Mouse (Mus musculus) ES-E14 (cell line): ENCODE data around the gene Itpr2. TPM values are rescaled to one million over a fixed set of nuclear protein-coding genes. Genes with fewer than 3 reads are reported as not detected.

Experiments used
- DNase-seq: peaks from one replicate; pipeline ENCODE4 v3.0.0-alpha.2; 2013; ENCODE audit warnings: low read depth, low spot score
- H3K27ac ChIP-seq: 2 replicates; pipeline ENCODE4 v1.5.1; 2012; ENCODE audit warnings: low read depth, mild to moderate bottlenecking, low read length, moderate library complexity, mixed read lengths; ENCODE audit not compliant: poor library complexity, insufficient read depth, severe bottlenecking
- H3K36me3 ChIP-seq: 2 replicates; pipeline ENCODE4 v1.6.1; 2012; ENCODE audit warnings: mild to moderate bottlenecking, low read length, moderate library complexity, mixed read lengths; ENCODE audit not compliant: control insufficient read depth, poor library complexity, insufficient read depth, severe bottlenecking
- H3K4me1 ChIP-seq, 2 experiments: fragments of 150-350 bp in 1 of 2; sonication (generic) in 1 of 2; 2 replicates each; pipeline ENCODE4 v1.6.1; 2012; ENCODE audit warnings: low read length in 2 of 2, mild to moderate bottlenecking in 1 of 2, mixed read lengths in 1 of 2; ENCODE audit not compliant: control insufficient read depth in 2 of 2, insufficient read depth in 2 of 2, poor library complexity in 1 of 2
- H3K4me3 ChIP-seq, 2 experiments: fragments of 150-350 bp in 1 of 2; sonication (generic) in 1 of 2; 2 replicates each; pipeline ENCODE4 v1.5.1; 2012; ENCODE audit warnings: low read length in 2 of 2, low read depth in 1 of 2, mild to moderate bottlenecking in 1 of 2, mixed read lengths in 1 of 2; ENCODE audit not compliant: insufficient read depth in 1 of 2, poor library complexity in 1 of 2, severe bottlenecking in 1 of 2
- H3K9ac ChIP-seq: 2 replicates; pipeline ENCODE4 v1.6.1; 2012; ENCODE audit warnings: low read depth, mild to moderate bottlenecking, low read length, mixed read lengths; ENCODE audit not compliant: poor library complexity, insufficient read depth, severe bottlenecking
- H3K9me3 ChIP-seq: fragments of 150-350 bp; sonication (generic); 2 replicates; pipeline ENCODE4 v1.6.1; 2012; ENCODE audit warnings: low read depth, mild to moderate bottlenecking, low read length; ENCODE audit not compliant: control insufficient read depth, insufficient read depth
- CHD2 ChIP-seq: IDR thresholded peaks from 2 replicates; pipeline ENCODE4 v1.6.1; 2014; ENCODE audit warnings: mild to moderate bottlenecking, low read depth, low read length, inconsistent platforms
- HCFC1 ChIP-seq: IDR thresholded peaks from 2 replicates; pipeline ENCODE4 v1.6.1; 2012; ENCODE audit warnings: low read length, inconsistent platforms, borderline replicate concordance; ENCODE audit not compliant: insufficient read depth
- MAFK ChIP-seq: IDR thresholded peaks from 2 replicates; pipeline ENCODE4 v1.6.1; 2014; ENCODE audit warnings: mild to moderate bottlenecking, low read depth, low read length, inconsistent platforms; ENCODE audit not compliant: insufficient read depth
- ZC3H11A ChIP-seq: IDR thresholded peaks from 2 replicates; pipeline ENCODE4 v1.6.1; 2012; ENCODE audit warnings: low read depth, mild to moderate bottlenecking, inconsistent platforms, low read length, borderline replicate concordance
- ZNF384 ChIP-seq: IDR thresholded peaks from 2 replicates; pipeline ENCODE4 v1.6.1; 2012; ENCODE audit warnings: low read depth, low read length, inconsistent platforms
- in situ Hi-C, 2 experiments: fragments of 600-800 bp; cut with MboI; formaldehyde crosslinking; loops; one replicate each; pipeline ENCODE4 v1.15.1; 2025; ENCODE audit warnings: low sequenced_read_pairs in 2 of 2, inconsistent platforms in 1 of 2; ENCODE audit not compliant: unreplicated experiment in 2 of 2
- total RNA-seq: library from RNA; depleted of rRNA; stranded (reverse); fragments of 300-350 nt; gene quantifications from 2 replicates; pipeline ENCODE4 v1.2.3, GENCODE M21; 2012

Gene Itpr2
- total RNA-seq, 1 experiment: 1.5 TPM

DNA sequence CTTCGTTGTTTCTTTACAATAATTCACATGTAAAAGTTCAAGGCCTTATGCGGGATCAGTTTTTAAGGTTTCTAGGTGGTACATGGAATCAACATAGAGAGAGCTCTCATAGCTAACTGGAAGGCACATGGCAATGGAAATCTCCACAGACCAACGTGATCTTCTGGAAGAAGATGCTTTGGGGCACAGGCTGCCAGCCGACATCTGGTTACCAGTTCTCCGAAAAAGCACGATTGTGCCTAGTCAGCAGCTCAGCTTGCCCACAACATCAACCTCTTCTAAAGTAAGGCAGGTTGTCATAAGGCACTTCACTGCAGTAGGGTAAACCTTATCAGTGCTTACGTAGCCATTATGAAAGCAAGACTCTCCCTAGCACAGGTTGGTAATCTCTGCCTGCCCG is 175.4 kb downstream of the Itpr2 start:
- TF ChIP-seq ZNF384 (no peak), CHD2 (no peak), MAFK (no peak), HCFC1 (no peak), ZC3H11A (no peak)
- no peak overlapping the region for H3K4me3 ChIP-seq
- DNase-seq: no peak
- H3K4me1 ChIP-seq: peaks cover 0 to 2% of the 10 kb centered on the region in 2 experiments; a peak in 1 of 4 replicates
- no peaks in the 10 kb centered on the region for H3K9me3 ChIP-seq
- in situ Hi-C loops: no loop called here
- no peaks in the 10 kb centered on the region for H3K36me3 ChIP-seq
- no peak overlapping the region for H3K9ac ChIP-seq
- no peak overlapping the region for H3K27ac ChIP-seq

DNA sequence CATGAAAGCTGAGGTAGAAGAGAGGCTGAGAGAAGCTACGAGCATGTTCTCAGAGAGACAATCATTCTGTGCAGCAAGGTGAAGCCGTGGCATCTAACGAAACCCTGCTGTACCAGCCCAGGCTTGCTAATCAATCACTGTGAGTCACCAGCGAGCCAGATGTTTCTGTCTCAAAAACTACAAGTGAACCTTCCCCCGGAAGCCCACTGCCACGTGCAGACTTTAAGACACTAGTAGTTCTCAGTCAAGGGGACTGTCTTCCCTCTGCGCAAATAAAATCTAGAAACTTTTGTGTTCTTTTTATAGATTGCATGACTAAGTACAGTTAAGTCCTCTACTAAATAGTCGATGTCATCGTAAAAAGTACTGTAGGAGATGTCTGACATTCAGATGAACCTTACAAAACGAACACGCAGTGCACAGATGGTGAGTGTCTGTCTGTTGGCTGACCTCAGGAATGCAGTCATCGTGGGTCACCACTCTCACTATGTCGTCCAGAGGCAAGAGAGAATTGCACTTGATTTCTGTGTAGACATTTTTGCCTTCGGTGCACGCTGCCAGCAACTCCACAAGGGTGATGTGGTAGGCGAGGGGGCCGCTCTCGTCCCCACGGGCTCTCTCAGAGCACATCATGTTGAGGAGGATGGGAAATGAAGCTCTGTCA is 177.3 kb downstream of the Itpr2 start:
- TF ChIP-seq CHD2 (no peak), ZC3H11A (no peak), MAFK (no peak), ZNF384 (no peak), HCFC1 (no peak)
- in situ Hi-C loops: no loop called here
- Histone ChIP-seq H3K4me3 (no peak overlapping the region), H3K9ac (no peak overlapping the region), H3K9me3 (no peaks in the 10 kb centered on the region), H3K4me1 (no peaks in the 10 kb centered on the region), H3K27ac (no peak overlapping the region), H3K36me3 (no peaks in the 10 kb centered on the region)
- no peak for DNase-seq

DNA sequence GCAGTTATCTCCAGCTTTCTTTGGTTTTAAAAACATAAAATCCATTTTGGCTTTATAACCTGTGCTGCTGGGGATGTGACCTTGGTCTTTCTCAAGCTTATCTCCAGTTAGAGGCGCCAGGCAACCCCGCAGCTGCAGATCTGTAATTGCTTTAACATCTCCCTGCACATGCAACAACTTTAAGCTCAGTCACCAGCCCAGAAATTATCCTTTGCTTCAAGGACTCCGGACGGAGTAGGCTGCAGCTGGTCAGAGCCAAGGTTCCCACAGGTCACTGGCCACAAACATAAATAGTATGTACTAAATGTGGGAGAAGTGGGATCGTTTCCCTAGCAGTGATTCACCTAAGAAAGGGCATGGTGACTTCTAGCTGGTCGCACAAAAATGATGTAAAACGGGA is 179.5 kb downstream of the Itpr2 start:
- Histone ChIP-seq H3K4me3 (no peak overlapping the region), H3K9me3 (no peaks in the 10 kb centered on the region), H3K9ac (no peak overlapping the region), H3K27ac (no peak overlapping the region), H3K4me1 (no peaks in the 10 kb centered on the region), H3K36me3 (no peaks in the 10 kb centered on the region)
- TF ChIP-seq ZNF384 (no peak), MAFK (no peak), CHD2 (no peak), ZC3H11A (no peak), HCFC1 (no peak)
- no peak for DNase-seq
- in situ Hi-C loops: no loop called here

DNA sequence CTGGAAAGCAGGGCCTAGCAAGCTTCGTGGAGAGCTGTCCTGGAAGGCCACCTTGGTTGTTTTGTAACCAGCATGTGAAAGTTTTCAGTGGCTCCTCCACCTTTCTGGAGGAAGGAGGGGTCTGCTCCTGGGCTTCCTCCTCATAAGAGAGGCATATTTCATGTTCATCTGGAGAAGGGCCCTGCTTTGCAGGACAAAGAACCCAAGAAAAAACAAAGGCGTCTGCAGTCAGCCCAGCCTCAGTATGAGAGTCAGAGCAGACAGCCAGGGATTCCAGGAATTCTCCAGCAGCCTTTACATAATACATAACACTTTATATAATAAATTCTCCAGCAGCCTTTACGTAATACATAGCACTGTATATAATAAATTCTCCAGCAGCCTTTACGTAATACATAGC is 180.1 kb downstream of the Itpr2 start:
- H3K36me3 ChIP-seq: no peaks in the 10 kb centered on the region
- in situ Hi-C loops: no loop called here
- H3K9ac ChIP-seq: no peak overlapping the region
- H3K4me1 ChIP-seq: no peaks in the 10 kb centered on the region
- no peak for DNase-seq
- TF ChIP-seq ZNF384 (no peak), HCFC1 (no peak), ZC3H11A (no peak), MAFK (no peak), CHD2 (no peak)
- H3K27ac ChIP-seq: no peak overlapping the region
- H3K4me3 ChIP-seq: no peak overlapping the region
- H3K9me3 ChIP-seq: no peaks in the 10 kb centered on the region

DNA sequence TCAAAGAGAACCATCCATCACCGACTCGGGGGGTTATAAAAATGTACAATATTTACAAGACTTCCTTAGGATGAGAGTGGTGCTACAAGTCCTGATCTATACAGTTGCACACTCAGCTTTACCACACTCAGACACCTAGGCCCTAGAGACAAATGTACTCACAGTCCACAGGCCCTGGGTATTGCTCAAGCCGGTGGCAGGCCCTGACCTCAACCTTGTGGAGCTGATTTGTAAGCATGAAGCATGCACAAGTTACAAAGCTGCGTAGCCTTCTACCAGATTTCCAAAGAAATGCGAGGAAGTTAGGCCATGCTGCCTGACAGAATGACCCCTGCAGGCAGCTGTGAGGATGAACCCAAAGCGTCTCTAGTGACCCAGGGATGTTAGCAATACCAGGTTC is 185.6 kb downstream of the Itpr2 start:
- Histone ChIP-seq H3K9me3 (no peaks in the 10 kb centered on the region), H3K4me3 (no peak overlapping the region), H3K36me3 (no peaks in the 10 kb centered on the region), H3K4me1 (no peaks in the 10 kb centered on the region), H3K9ac (no peak overlapping the region), H3K27ac (no peak overlapping the region)
- TF ChIP-seq HCFC1: no peak
- TF ChIP-seq ZNF384: no peak
- no peak for TF ChIP-seq CHD2
- TF ChIP-seq MAFK: no peak
- no peak for TF ChIP-seq ZC3H11A
- no peak for DNase-seq
- in situ Hi-C loops: no loop called here
